Mouse (Mus musculus) ovary, postnatal 10 days (tissue): ENCODE measurements around the gene Gm49405.
"Not testable (repeated sequence)": the region's sequence is repeated elsewhere in the genome, so short reads cannot be mapped to it uniquely, and the experiment has no call there.

Source experiments
- DNase-seq: peaks from one replicate; pipeline ENCODE4 v3.0.0; 2022; ENCODE audit warnings: low spot score

Gm49405 gene

GRCm38 (mm10) chr19:4014802-4015201 lies 14.4 kb downstream of the Gm49405 start:
- no peak for DNase-seq

- DNase-seq = no peak
Measured at GRCm38 (mm10) chr19:4015635-4016034, 15.2 kb downstream of the Gm49405 start.

- no peak for DNase-seq
Measured at GRCm38 (mm10) chr19:4017921-4018587, 17.6 kb downstream of the Gm49405 start.

GRCm38 (mm10) chr19:4018743-4019583 lies 18.5 kb downstream of the Gm49405 start:
- DNase-seq = no peak

- no peak for DNase-seq
Measured at GRCm38 (mm10) chr19:4023185-4023584, 22.8 kb downstream of the Gm49405 start.

- DNase-seq = no peak
Measured at GRCm38 (mm10) chr19:4027576-4027975, 27.1 kb downstream of the Gm49405 start.

GRCm38 (mm10) chr19:4032668-4033067 lies 32.2 kb downstream of the Gm49405 start:
- DNase-seq = no peak

- no peak for DNase-seq
Measured at GRCm38 (mm10) chr19:4033298-4033697, 32.9 kb downstream of the Gm49405 start.

GRCm38 (mm10) chr19:4033742-4034141 lies 33.3 kb downstream of the Gm49405 start:
- no peak for DNase-seq

GRCm38 (mm10) chr19:4036327-4037045 lies 36.1 kb downstream of the Gm49405 start:
- DNase-seq = no peak

GRCm38 (mm10) chr19:4037154-4037787 lies 36.8 kb downstream of the Gm49405 start:
- not testable (repeated sequence) for DNase-seq

- DNase-seq = peak; percentile 64
Measured at GRCm38 (mm10) chr19:4037788-4038232, 37.4 kb downstream of the Gm49405 start, which contains the start of gene Gstp1. Gene Gstp1, minus strand, starts transcription at chr19:4037985.

GRCm38 (mm10) chr19:4040941-4041340 lies 40.5 kb downstream of the Gm49405 start:
- not testable (repeated sequence) for DNase-seq

GRCm38 (mm10) chr19:4041500-4041899 lies 41.1 kb downstream of the Gm49405 start:
- not testable (repeated sequence) for DNase-seq

- no peak for DNase-seq
Measured at GRCm38 (mm10) chr19:4042124-4042523, 41.7 kb downstream of the Gm49405 start.

- DNase-seq = not testable (repeated sequence)
Measured at GRCm38 (mm10) chr19:4044109-4044508, 43.7 kb downstream of the Gm49405 start.

- DNase-seq = peak; percentile 29
Measured at GRCm38 (mm10) chr19:4045966-4046865, 45.8 kb downstream of the Gm49405 start, which contains the start of gene Gstp2. Gene Gstp2, minus strand, starts transcription at chr19:4046023.

- DNase-seq = no peak
Measured at GRCm38 (mm10) chr19:4046866-4047254, 46.4 kb downstream of the Gm49405 start.

GRCm38 (mm10) chr19:4047859-4048258 lies 47.4 kb downstream of the Gm49405 start:
- peak; percentile 49 for DNase-seq

GRCm38 (mm10) chr19:4049069-4049468 lies 48.6 kb downstream of the Gm49405 start:
- DNase-seq = not testable (repeated sequence)

GRCm38 (mm10) chr19:4051016-4051415 lies 50.6 kb downstream of the Gm49405 start:
- DNase-seq = no peak
